Mouse (Mus musculus): ENCODE results near the gene Zfp57.
A peak's percentile ranks its signal among the peaks of the same experiment; 100 is the strongest.

Gene Zfp57

GRCm38 (mm10) chr17:37045611-37046311 is 44.8 kb downstream of the Zfp57 start, which contains the start of gene Gabbr1:
Gabbr1 (plus strand) TSS chr17:37045966.
- DNase-seq (ENCODE audit: inconsistent ontology term), result peak; percentile 93

DNA sequence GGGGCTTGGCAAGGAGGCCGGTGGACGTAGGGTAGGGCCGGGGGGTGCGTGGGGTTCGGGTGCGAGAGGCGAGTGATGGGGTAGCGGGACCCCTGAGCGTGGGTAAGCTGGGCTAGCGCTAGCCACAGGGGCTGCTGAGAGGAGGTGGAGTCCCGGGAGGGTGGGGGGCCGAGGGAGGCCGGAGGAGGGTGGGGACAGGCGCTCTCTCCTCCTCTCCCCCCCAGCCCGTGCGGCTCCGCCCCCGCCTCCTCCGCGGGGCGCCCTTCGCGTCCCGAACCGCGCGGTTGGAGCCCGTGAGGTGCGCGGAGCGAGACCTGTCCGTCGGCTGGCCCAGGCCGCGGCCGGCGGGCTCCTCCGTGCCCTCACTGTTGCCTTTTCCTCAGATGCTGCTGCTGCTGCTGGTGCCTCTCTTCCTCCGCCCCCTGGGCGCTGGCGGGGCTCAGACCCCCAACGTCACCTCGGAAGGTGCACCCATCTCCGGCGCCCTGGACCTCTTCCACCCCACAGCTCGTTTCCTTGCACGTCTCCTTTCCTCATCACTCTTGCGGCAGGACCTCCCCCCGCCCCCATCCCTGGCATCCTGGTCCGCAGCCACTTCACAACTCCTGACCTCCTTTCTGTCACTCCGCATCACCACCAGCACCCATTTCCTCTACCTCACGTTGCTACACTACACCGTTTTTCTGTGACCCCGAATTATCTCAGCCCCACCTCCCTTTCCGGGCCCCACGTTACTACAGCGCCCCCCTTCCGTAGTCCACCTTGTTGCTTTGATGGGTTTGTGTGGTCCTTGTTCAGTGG is 45.5 kb downstream of the Zfp57 start:
- peak; percentile 83 for DNase-seq (ENCODE audit: inconsistent ontology term)

GRCm38 (mm10) chr17:37047332-37047976 is 46.5 kb downstream of the Zfp57 start:
- no peak for DNase-seq (ENCODE audit: inconsistent ontology term)

- peak; percentile 46 for DNase-seq (ENCODE audit: inconsistent ontology term)
These were observed 47.0 kb downstream of the Zfp57 start for GRCm38 (mm10) chr17:37047981-37048380.

DNA sequence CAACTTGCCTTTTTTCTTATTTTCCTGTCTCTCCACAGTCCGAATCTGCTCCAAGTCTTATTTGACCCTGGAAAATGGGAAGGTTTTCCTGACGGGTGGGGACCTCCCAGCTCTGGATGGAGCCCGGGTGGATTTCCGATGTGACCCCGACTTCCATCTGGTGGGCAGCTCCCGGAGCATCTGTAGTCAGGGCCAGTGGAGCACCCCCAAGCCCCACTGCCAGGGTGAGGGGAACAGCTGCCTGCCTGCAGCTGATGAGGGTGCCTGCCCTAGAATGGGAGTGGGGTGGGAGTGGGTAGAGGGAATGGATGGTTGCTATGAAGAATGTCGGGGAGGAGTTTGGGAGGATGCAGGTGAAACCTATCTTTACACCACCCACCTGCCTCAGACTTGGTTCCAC is 47.4 kb downstream of the Zfp57 start:
- DNase-seq (ENCODE audit: inconsistent ontology term), result no peak

DNA sequence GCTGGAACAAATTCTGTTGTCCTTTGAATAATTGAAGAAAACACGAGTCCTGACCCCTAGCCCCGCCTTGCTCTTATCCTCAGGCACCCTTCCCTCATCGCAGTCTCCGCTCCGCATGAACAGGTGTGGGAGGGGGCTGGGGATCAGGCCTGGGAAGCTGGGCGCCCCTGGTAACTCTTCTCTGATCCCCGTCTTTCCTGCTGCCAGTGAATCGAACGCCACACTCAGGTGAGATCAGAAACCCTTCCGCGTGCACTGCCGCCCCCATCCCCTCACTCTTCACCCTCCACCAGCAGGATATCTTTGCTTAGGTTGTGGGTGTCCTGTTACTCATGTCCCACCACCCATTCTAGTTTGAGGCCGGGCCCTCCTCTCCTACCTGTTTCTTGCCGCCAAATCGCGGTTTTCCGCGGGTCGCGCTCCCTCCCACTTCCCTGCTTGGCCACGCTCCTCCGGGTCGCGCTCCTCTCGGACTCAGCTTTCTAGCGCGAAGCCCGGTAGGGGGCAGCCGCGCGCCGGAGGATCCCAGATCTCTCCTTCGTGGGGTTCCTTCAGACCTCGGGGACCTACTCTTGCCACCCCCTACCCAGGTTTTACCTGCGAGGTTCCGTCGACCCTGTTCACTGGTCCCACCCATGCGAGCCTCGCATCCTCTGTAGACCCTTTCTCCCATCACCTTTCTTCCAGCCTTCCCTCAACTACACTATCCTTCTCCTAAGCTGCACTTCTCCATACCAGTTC is 48.8 kb downstream of the Zfp57 start:
- DNase-seq (ENCODE audit: inconsistent ontology term), result peak; percentile 77

GRCm38 (mm10) chr17:37050399-37050798 is 49.4 kb downstream of the Zfp57 start:
- peak; percentile 90 for DNase-seq (ENCODE audit: inconsistent ontology term)

GRCm38 (mm10) chr17:37050876-37051275 is 49.9 kb downstream of the Zfp57 start:
- no peak for DNase-seq (ENCODE audit: inconsistent ontology term)

GRCm38 (mm10) chr17:37051745-37052144 is 50.8 kb downstream of the Zfp57 start:
- DNase-seq (ENCODE audit: inconsistent ontology term), result no peak

DNA sequence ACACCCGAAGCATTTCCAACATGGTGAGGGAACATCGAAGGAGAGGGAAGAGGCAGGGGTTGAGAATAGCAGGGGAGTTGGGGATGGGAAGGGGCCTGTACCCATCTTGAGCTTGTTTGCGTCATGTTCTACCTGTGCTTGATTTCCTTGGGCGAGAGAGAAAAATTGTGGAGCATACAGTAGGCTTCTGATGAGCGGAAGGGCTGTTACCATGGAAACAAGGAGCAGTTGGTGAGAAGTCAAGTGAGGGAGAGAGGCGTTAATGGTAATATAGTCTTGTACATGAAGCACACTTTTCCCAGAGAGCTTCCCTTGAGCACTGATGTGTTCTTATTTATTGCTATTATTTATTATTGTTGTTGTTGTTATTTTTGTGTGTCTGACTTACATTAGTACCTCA is 56.0 kb downstream of the Zfp57 start:
- DNase-seq (ENCODE audit: inconsistent ontology term), result no peak

All from Muller cell, postnatal 12 days (primary cell).